Mouse (Mus musculus) lung, adult 18-20 months (tissue): ENCODE results near the gene Wnt5b.

Experiments used
- DNase-seq, 2 experiments: peaks; one replicate each; pipeline ENCODE4 v3.0.0; 2022; ENCODE audit warnings: mixed read lengths in 2 of 2

The Wnt5b gene

DNA sequence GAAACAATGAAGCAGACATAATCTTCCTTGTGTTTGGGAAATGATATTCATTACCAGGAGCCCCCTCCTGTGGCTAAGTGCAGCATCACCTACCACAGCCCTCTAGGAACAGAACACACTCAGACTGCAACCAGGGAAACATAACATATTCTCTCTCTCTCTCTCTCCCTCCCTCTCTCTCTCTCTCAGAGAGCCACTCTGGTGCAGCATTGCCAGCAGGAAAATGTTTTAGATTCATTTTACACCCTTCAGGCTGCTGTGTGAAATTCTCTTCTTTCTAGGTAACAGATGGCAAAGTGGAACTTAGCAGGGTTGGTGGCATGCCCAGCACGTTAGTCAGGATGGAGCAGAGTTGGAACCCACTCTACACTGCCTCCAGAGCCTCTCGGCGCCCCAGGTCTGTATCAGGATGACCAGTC lies 22.7 kb downstream of the Wnt5b start:
- no peak for DNase-seq

DNA sequence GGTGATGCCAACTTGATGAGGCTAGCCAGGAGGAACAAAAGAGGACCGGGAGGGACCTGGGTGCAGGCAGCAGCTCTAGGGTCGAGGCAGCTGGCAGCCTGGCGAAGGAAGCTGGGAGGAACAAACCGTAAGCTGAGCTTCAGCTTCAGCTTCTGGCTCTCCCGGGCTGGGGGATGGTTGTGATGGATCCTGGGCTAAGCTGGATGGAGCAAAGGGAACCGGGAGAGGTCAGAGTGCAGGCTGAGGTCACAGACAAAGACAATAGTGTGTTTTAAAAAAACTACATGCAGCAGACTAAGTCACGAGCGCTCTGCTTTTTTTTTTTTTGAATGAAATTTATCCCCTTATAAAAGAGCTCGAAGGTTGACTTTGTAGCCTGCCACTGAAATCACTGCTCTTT lies 23.4 kb downstream of the Wnt5b start:
- no peak for DNase-seq

DNA sequence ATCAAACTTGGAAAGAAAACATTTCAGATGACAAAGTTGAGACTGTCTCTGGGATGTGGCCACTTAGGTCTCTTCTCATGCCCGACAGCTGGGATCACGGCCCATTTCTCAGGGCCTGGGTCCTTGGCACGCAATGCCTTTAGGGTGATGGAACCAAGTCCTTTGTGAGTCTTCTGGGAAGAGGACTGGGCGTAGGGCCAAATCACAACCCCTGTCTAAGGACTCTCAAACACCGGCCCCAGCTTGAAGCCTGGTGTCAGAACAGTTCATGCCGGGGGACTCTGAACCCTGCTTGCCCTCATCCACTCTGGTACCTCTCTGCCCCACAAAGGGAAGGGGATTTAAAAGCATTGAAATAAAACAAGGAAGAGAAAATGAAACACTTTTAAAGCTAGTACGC lies 30.1 kb downstream of the Wnt5b start:
- DNase-seq = no peak

DNA sequence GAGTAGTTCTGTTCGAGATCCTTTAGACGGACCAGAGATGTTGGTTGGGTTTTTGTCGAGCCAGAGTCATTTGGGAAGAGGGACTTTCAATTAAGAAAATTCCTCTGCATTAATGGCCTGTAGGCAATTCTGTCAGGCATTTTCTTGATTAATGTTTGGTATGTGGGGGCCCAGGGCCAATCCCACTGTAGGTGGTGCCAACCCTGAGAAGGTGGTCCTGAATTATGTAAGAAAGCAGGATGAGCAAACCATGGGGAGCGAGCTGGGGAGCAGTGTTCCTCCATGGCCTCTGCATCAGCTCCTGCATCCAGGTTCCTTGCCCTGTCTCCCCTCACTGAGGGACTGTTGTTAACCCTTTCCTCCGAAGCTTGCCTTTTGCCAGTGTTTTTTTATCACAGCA lies 30.7 kb downstream of the Wnt5b start:
- DNase-seq = no peak

DNA sequence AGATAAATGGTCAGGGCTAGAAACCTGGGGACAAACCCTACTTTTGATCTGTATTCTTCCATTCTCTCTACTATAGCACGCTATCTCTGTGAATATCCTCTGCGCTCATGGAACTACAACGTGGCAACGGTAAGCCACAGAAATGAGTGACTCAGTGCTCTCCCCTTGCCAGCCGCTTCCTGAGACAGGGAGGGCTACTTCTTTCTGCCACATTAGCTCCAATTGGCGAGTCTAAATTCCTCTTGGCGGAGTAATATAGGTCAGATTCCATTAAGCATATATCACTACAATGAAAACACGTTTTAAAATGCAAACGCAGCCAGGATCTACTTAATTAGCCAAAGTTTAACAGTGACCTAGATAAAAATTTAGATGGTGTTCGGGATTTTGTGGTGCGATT lies 31.4 kb downstream of the Wnt5b start:
- no peak for DNase-seq

DNA sequence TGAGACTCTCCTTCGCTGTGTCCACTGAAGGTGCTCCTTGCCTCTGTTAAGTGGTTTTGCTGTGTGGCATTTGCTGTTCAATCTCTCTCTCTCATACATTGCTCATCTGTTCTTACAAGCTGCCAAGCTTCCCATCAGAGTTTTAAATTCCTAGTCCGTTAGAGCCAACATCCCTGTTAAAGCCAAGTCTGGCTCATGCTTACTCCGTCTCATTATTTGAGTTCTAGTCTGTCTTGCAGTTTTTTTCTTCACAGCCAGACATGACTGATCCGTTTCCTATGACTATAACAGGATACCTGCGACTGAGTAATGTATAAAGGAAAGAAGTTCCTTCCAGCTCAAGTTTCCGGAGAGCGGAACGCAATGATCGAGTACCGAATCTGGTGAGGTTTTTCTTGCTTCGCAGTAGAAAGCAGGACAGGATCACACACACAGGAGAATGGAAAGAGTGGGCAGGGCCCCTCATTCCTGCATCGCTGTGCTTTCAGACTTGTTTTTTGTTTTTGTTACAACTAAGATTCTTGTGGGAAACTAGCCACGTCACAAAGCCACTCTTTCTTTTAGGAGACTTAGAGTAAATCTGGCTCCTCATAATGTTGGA lies 34.6 kb downstream of the Wnt5b start:
- DNase-seq = no peak

DNA sequence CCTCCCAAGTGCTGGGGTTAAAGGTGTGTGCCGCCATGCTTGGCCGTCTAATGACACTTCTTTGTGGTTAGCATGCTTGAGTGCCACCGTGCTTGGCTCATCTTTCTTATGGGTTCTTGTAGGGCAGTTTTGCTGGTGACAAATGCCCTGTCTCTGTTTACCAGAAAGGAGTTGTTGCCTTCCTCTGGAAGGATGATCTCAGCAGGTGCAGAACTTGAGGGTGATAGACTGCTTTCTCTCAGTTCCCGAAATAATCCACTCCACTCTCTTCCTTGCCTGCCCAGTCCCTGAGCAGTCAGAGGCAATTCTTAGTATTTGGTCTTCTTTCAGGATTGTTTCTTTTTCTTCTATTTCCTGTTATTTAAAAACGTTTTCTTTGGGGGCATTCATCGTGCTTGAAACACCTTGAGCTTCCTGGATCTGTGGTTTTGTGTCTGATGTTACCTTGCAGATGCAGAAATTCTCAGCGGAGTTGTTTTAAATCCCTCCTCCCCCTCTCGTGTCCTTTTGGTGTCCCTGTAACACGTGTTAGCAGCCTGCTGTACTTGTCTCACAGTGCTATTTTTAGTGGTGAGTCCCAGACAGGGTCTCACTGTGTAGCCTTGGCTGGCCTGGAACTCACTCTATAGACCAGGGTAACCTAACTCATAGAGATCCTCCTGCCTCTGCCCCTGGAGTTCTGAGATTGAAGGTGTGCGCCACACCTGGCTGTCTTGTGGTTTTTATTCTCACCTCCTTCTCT lies 35.3 kb downstream of the Wnt5b start:
- no peak for DNase-seq

DNA sequence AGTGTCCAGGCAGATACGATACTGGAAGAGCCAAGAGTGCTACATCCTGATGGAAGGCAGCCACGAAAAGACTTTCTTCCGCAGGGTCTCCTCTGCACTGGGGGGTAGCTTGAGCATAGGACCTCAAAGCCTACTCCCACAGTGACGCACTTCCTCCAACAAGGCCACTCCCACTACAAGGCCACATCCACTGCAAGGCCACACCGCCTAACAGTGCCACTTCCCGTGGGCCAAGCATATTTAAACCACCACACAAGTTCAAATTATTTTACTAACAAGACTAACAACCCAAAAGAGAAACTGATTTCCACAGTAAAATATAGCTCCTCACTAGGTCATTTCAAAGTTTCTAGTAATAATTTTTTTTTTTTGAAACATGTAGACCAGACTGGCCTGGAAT lies 35.9 kb downstream of the Wnt5b start:
- no peak for DNase-seq

DNA sequence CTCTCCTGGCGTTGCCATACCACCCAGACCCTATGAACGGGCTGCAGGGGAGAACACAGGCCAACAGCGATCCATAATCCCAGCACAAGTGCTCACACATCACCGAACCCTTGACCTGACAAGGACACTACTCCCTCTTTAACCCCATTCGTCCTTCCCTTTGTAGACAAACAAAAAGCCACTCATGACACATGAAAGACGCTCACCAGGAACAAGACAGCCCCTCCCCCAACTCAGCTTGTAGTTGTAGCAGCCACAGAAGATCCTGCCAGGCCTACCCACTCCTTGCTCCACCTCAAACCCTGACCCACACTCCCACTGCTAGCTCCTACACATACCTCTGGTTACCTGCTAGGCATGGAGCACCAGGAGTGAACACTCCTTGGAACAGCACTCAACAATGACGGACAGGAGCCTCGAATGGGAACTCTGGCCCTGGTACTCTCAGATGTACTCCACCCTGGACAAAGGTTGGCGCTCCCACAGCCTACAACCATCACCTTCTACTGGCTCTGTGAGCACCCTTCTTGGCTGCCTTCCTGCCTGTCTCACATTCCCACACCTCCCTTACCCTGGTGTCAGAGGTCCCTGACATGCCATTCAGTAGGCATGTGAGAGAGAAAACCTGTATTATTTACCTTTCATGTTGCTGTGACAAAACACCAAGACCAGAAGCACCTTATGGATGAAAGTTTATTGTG lies 38.5 kb downstream of the Wnt5b start:
- no peak for DNase-seq

DNA sequence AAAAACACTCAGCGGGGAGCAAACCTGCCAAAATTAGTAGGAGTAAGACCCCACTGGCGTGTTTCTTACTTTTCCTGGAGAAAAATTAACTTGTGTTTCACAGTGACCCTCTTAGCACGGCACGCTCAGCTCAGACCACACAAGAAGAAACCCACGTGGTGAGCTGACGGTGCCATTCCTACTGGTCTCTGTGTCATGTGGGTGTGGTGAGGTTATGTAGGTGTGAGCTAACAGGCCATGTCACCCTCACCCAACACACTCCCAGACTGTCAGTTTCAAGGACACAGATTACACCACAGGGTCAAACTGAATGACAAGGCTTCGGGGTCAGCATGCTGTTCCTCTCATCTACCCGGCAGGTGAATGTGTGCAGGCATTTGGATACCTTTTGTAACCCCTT lies 39.4 kb downstream of the Wnt5b start:
- no peak for DNase-seq

DNA sequence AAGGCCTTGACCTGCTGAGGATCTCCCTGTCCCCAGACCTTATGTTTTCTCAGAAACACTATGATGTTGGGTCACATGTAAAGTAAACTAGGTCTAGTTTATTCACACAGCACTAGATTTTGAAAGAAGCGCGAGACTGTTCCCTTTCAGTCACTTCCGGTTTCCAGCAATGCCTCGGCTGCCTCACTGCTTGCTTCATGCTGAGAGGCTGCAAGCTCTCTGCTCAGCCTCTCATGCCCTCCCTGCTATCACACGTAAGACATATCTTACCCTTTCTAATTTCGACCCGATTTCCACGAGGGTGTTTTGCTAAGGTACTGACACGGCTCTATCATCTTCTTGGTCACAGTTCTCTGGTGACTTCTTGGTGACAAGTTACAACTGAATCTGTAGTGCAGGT lies 42.1 kb downstream of the Wnt5b start:
- DNase-seq = peak; percentile 51

DNA sequence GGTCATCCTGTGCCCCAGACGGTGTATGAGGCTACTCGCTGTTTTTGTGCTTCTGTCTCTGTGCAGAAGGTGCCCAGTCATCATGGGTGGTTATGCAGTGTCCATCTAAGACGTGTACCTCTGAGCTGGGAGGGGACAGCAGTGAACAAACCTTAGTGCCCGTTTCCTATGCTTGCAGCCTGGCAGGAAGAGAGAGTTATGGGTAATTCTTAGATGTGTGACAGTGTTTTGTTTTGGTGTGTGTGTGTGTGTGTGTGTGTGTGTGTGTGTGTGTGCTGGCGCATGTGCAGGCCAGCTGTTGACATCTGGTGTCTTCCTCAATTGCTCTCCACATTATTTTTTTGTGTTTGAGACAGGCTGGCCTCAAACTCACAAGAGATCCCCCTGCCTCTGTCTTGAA lies 44.1 kb downstream of the Wnt5b start:
- no peak for DNase-seq

DNA sequence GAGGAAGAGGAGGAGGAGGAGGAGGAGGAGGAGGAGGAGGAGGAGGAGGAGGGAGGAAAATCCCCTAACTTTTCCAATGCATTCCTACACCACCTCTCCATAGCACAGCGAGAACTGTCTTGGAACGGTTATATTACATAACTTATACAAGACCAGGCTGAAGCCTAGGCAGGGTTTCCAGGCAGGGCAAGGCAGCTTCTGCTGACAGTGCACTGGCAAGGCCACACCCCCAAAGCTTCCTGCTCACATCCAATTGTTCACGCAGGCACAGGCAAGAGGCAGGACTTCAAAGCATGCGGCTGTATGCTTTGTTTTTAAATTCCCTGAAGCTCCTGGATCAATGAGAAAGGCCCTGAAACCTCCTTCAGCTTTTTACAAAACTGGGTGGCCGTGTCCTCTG lies 44.9 kb downstream of the Wnt5b start:
- DNase-seq = peak; percentile 47 to 51

DNA sequence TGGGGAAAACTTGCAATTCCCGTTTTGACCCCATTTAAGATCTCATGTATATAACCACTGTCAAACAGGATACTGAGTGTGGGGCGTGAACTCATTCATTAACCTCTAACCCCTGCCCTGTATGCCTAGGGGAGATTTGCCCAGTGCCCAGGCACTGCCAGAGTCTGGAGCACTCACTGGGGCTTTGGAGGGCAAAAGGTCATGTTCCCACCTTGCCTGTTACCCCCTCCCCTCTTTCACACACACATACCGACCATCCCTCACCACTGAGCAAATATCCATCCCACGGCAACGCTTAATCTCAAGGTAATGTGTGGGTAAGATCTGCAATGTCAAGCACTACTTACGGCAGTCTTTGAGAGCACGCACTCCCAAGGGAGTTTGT lies 51.5 kb downstream of the Wnt5b start:
- DNase-seq = no peak

DNA sequence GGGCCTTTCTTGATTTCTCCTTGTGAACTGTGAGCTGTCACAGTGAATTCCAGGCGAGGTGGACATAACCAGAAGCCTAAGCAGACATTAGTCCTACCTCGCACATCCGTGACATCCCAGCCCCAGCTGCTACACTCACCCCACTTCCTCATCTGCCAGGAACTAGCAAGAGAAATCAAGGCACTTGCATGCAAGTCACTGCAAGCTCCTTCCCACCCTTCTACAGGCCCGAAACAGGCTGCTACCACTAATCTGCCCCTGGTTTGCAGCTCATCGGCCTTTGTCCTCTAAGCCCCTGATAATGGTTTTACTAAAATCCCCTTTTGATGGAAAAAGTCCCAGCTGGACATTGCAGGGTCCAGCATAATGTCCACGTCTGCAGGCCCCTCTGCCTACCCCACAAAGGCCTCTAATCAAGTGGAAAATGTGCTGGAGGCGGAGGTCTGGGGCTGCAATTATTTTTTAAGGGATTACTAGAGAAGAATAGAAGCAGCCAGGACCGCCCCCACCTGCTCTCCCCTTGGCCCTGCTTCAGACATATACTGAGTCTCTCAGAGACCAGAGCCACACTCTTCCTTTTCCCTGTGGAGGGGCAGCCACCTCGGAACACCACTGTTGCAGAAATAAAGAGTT lies 52.0 kb downstream of the Wnt5b start:
- DNase-seq = no peak

DNA sequence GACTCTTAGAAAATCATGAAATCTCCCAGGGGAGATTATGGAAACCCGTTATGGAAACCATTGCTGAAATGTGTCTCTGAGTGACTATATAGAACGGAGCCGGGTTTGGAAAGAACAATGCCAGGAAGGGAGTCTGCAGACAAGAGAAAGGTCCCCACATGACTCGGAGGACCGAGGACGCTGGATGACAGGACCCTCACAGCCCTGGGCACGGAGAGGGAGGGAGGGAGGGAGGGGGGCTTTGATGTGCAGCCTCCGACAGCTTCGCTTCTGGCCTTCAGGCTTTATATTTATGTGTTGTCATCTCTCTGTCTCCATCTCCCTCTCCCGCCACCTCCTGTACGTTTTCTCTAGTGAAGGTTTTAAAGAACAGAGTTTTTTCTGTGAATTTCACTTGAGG lies 53.1 kb downstream of the Wnt5b start:
- no peak for DNase-seq

DNA sequence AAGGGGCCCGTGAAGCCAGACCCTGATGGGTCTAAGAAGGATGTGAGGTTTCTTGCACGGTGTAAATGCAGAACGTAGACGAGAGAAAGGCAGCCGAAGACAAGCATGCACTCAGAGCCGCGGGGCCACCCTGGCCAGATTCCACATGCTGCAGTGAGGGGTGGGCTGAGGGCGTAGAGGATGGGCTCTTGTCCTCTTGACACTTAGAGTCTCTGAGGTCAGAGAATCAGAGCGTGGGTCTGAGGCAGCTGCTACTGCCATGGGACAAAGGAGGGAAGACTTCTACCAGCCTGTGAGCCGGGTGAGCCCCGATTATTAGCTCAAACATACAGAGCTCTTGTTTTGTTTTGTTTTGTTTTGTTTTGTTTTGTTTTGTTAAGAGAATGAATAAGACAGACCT lies 53.6 kb downstream of the Wnt5b start:
- no peak for DNase-seq

DNA sequence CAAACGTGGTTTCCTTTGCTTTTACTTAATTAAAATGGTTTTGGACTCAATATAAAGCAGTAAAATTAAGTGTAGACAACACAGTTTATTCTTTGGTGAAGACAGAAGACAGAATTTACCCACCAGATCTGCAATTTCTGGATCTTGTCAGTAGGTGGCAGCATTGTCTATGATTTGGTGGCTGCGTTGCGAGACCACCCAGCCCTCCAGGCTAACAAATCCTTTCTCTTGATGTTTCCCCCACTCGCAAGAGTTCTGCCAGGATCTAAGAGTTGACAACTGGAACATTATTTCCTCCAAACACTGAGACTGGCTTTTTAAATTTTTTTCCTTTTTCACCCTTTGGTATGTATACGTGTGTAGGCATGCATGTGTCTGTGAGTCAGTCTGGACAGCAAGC lies 54.4 kb downstream of the Wnt5b start:
- no peak for DNase-seq

DNA sequence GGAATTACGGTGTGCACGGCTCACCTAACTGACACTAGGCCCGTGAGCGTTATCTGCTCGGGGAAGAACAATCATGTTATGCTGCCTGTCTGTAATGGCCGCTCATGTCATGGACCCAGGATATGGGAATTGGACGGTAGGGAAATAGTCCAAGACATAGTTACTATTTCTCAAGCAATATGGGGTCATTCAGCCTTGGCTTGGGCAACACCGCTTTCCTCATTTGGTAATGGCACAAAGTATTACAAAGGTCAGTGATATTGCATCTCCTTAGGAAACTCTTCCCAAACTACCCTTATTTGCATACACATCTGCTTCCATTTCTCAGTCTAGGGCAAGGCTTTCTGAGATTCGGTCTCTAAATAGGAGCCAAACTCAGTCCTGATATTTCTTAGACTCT lies 56.5 kb downstream of the Wnt5b start:
- DNase-seq = no peak

DNA sequence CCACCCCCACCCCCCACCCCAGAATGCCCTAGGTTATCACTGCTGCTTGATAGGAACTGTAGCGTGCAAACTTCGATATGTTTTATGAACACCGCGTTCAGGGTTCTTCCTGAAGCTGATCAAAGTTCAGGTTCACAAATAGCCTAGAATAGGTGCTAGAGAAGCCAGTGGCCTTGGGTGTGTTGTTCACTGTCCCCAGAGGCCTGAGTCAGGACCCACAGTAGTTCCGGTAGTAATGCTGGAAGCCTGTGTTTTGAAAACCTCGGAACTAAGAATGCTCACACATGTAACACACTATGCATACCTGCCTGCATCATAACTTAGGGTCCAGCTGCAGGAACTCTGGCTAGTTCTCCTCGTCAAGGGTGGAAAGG lies 57.1 kb downstream of the Wnt5b start:
- DNase-seq = no peak

DNA sequence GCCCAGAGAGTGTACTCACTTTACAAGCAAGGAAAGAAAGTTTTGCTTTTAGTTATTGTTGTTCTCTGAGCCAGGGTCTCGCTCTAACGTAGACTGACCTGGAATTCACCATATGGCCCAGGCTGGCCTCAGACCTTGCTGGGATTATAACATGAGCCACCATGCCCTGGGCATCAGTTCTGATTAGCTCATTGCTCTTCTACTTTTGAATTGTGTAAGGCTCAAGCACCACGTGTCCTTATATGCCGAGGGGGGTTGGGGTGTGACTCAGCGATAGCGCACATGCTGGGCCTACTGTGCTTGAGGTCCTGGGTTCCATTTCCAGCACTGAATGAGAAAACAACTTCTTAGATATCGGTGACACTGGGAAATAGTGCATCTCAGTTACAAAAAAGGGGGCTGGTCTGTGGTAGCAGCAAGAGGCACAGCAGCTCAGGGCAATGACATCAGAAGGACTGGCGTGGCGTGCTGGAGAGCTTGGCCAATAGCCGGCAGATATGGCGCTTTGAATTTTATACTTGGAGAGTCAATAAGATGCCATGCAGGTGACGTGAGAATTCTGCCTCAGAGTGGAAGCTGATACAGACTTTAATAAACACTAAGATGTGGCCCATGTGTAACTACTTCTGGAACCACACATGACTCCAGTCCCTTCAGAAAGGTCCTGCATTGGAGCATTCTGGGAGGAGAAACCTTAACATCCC lies 57.6 kb downstream of the Wnt5b start:
- DNase-seq = no peak

DNA sequence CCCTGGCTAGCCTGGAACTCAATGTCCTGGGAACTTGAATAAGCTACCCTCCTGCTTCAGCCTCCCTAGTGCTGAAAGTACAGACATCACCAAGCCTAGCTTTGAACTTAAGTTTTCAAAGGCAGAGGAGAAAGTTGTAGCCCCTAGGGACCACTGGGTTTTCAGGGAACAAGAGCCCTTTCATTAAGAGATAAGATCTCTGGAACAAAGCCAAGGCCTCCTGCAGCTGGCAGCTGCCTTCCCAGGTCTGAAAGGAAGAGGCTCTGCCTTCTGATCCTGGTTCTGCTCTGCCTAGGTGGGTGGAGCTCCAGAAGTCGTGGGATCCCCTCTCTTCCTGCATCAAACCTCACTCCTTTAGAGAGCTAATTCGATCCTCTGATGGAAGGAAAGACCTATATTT lies 58.7 kb downstream of the Wnt5b start:
- no peak for DNase-seq

DNA sequence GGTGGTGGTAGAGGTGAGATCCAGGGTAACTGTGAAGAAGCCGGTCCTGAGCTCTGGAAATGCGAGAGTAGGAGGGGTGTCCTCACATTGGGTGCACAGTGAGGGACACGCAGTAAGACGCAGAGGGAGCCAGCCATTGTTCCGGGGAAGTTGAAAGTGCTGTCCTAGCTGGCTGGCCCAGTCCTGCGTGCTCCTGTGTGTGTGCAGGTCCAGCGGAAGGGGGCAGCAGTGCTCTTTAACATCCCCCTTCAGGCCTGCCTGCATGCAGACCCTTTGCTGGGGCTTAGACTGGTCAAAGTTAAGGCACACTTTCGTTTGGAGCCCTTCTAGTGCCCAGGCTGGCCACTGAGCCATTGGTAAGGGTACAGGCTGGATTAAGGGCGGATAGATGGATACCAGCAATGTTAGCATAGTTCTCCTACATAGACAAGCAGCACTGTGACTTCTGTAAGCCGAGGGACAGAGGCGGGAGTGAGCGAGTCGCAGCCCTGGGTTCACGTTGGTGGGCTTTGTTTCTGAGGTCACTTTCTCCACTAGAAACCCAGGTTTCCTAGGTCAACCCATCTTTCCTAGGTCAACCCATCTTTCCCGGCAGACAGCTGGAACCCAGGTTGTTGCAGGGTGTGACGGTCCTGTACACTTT lies 61.1 kb downstream of the Wnt5b start:
- peak; percentile 50 to 62 for DNase-seq
